Mouse (Mus musculus) stomach, postnatal 0 days (tissue): Measurements from ENCODE around the gene 6430571L13Rik. TPM values are rescaled to one million over a fixed set of nuclear protein-coding genes. Genes with fewer than 3 reads are reported as not detected.
A peak's percentile ranks its signal among the peaks of the same experiment; 100 is the strongest.

ENCODE experiments used
- ATAC-seq: fragments of 200-750 bp; cut with Nextera tagmentation; 2 replicates; pipeline ENCODE4 v1.8.0; 2017; ENCODE audit not compliant: low FRiP score, low TSS enrichment
- DNase-seq: peaks from one replicate; pipeline ENCODE4 v3.0.0-alpha.2; 2016; ENCODE audit warnings: low spot score
- H3K27ac ChIP-seq: fragments of 300-500 bp; sonication (generic); replicated peaks from 2 replicates; pipeline ENCODE4 v1.5.1; 2014; ENCODE audit warnings: mild to moderate bottlenecking, control low read depth
- H3K27me3 ChIP-seq: fragments of 300-500 bp; sonication (generic); 2 replicates; pipeline ENCODE4 v1.6.1; 2014; ENCODE audit warnings: low read length; ENCODE audit not compliant: control insufficient read depth, insufficient read depth
- H3K36me3 ChIP-seq: fragments of 300-500 bp; sonication (generic); 2 replicates; pipeline ENCODE4 v1.6.1; 2014; ENCODE audit warnings: low read length, mixed read lengths; ENCODE audit not compliant: control insufficient read depth, insufficient read depth
- H3K4me1 ChIP-seq: fragments of 300-500 bp; sonication (generic); replicated peaks from 2 replicates; pipeline ENCODE4 v1.6.1; 2014; ENCODE audit warnings: antibody characterized with exemption; ENCODE audit not compliant: control insufficient read depth, insufficient read depth
- H3K4me2 ChIP-seq: fragments of 300-500 bp; sonication (generic); replicated peaks from 2 replicates; pipeline ENCODE4 v1.6.1; 2014; ENCODE audit warnings: low read depth, mild to moderate bottlenecking, control low read depth, moderate library complexity
- H3K4me3 ChIP-seq: fragments of 300-500 bp; sonication (generic); 2 replicates; pipeline ENCODE4 v1.5.1; 2014; ENCODE audit warnings: low read depth, low read length, control low read depth
- H3K9ac ChIP-seq: fragments of 300-500 bp; sonication (generic); 2 replicates; pipeline ENCODE4 v1.6.1; 2014; ENCODE audit warnings: mild to moderate bottlenecking, low read length, control low read depth, mixed read lengths
- H3K9me3 ChIP-seq: fragments of 300-500 bp; sonication (generic); 2 replicates; pipeline ENCODE4 v1.6.1; 2016; ENCODE audit warnings: low read length; ENCODE audit not compliant: control insufficient read depth
- CTCF ChIP-seq: IDR thresholded peaks from 2 replicates; pipeline ENCODE4 v1.5.1; 2016; ENCODE audit warnings: antibody characterized with exemption, low read depth, mild to moderate bottlenecking, moderate library complexity
- EP300 ChIP-seq: optimal IDR thresholded peaks from 2 replicates; pipeline ENCODE3; 2016; ENCODE audit warnings: antibody characterized with exemption
- WGBS: fragments of 180-500 bp; shearing (Covaris S2); extraction: QIAGEN DNeasy Blood & Tissue Kit; methylation state at CpG from one replicate; pipeline ENCODE4 v1.1.7; 2014; 5-methylcytosine and 5-hydroxymethylcytosine counted together
- polyA plus RNA-seq: library from polyadenylated mRNA; unstranded; fragments of >200 nt; fragmentation: Nextera tagmentation; extraction: Ambion mirVana; gene quantifications from 2 replicates; pipeline ENCODE4 v1.2.1, GENCODE M21; 2015

6430571L13Rik gene
- polyA plus RNA-seq, 1 experiment from 2014 or later: 0.73 TPM

- 82% methylated on average over 16 of the region's 16 CpGs for WGBS
- H3K27ac ChIP-seq: no peak overlapping the region
- H3K9ac ChIP-seq: no peak overlapping the region
- H3K36me3 ChIP-seq: no peaks in the 10 kb centered on the region
- no peak overlapping the region for H3K4me2 ChIP-seq
- no peak for ATAC-seq
- no peaks in the 10 kb centered on the region for H3K9me3 ChIP-seq
- no peaks in the 10 kb centered on the region for H3K27me3 ChIP-seq
- DNase-seq: no peak
- H3K4me3 ChIP-seq: no peak overlapping the region
- H3K4me1 ChIP-seq: no peaks in the 10 kb centered on the region
- TF ChIP-seq CTCF: no peak
- no peak for TF ChIP-seq EP300
Observed at GRCm38 (mm10) chr9:107327879-107328620, 12.4 kb upstream of the 6430571L13Rik start.

GRCm38 (mm10) chr9:107330791-107331190 is 9.6 kb upstream of the 6430571L13Rik start:
- H3K27ac ChIP-seq: no peak overlapping the region
- H3K4me1 ChIP-seq: no peaks in the 10 kb centered on the region
- H3K4me2 ChIP-seq: no peak overlapping the region
- no peak overlapping the region for H3K4me3 ChIP-seq
- H3K27me3 ChIP-seq: no peaks in the 10 kb centered on the region
- ATAC-seq: no peak
- DNase-seq: no peak
- no peak for TF ChIP-seq CTCF
- no peak for TF ChIP-seq EP300
- 75% methylated on average over 6 of the region's 6 CpGs for WGBS
- no peaks in the 10 kb centered on the region for H3K9me3 ChIP-seq
- H3K36me3 ChIP-seq: no peaks in the 10 kb centered on the region
- no peak overlapping the region for H3K9ac ChIP-seq

GRCm38 (mm10) chr9:107333686-107334085 is 6.7 kb upstream of the 6430571L13Rik start:
- Histone ChIP-seq H3K4me3 (no peak overlapping the region), H3K27me3 (no peaks in the 10 kb centered on the region), H3K9me3 (no peaks in the 10 kb centered on the region), H3K4me2 (no peak overlapping the region), H3K36me3 (no peaks in the 10 kb centered on the region), H3K4me1 (0 out of 2 replicates have a peak, but pooled peaks cover under 1% of the 10 kb centered on the region), H3K9ac (no peak overlapping the region), H3K27ac (no peak overlapping the region)
- TF ChIP-seq EP300 (no peak), CTCF (no peak)
- DNase-seq: no peak
- no peak for ATAC-seq
- WGBS: 69% methylated on average over 2 of the region's 2 CpGs

GRCm38 (mm10) chr9:107334356-107334755 is 6.0 kb upstream of the 6430571L13Rik start:
- no peak for TF ChIP-seq EP300
- no peak for TF ChIP-seq CTCF
- WGBS: 85% methylated on average over 6 of the region's 6 CpGs

GRCm38 (mm10) chr9:107335046-107335445 is 5.4 kb upstream of the 6430571L13Rik start:
- H3K4me2 ChIP-seq: no peak overlapping the region
- no peak overlapping the region for H3K27ac ChIP-seq
- TF ChIP-seq EP300 (no peak), CTCF (peak; percentile 45)
- ATAC-seq (no peak), DNase-seq (no peak)
- no peaks in the 10 kb centered on the region for H3K27me3 ChIP-seq
- H3K9me3 ChIP-seq: no peaks in the 10 kb centered on the region
- WGBS: 77% methylated on average over 5 of the region's 5 CpGs
- no peaks in the 10 kb centered on the region for H3K36me3 ChIP-seq
- no peak overlapping the region for H3K4me3 ChIP-seq
- 0 out of 2 replicates have a peak, but pooled peaks cover 2% of the 10 kb centered on the region for H3K4me1 ChIP-seq
- H3K9ac ChIP-seq: no peak overlapping the region

More at GRCm38 (mm10) chr9:107334356-107334755, 6.0 kb upstream of the 6430571L13Rik start:
- ATAC-seq (no peak), DNase-seq (no peak)
- 0 out of 2 replicates have a peak, but pooled peaks cover 2% of the 10 kb centered on the region for H3K4me1 ChIP-seq
- H3K4me3 ChIP-seq: no peak overlapping the region
- no peak overlapping the region for H3K27ac ChIP-seq
- H3K4me2 ChIP-seq: no peak overlapping the region
- no peaks in the 10 kb centered on the region for H3K9me3 ChIP-seq
- H3K36me3 ChIP-seq: no peaks in the 10 kb centered on the region
- no peak overlapping the region for H3K9ac ChIP-seq
- H3K27me3 ChIP-seq: no peaks in the 10 kb centered on the region

GRCm38 (mm10) chr9:107335909-107336308 is 4.5 kb upstream of the 6430571L13Rik start:
- H3K4me1 ChIP-seq: 0 out of 2 replicates have a peak, but pooled peaks cover 2% of the 10 kb centered on the region
- no peak overlapping the region for H3K4me3 ChIP-seq
- ATAC-seq (no peak; the same call in 1 of the 2 replicates), DNase-seq (peak; percentile 79)
- no peaks in the 10 kb centered on the region for H3K9me3 ChIP-seq
- H3K27ac ChIP-seq: no peak overlapping the region
- TF ChIP-seq CTCF (peak; percentile 97), EP300 (no peak)
- H3K36me3 ChIP-seq: no peaks in the 10 kb centered on the region
- no peak overlapping the region for H3K9ac ChIP-seq
- no peaks in the 10 kb centered on the region for H3K27me3 ChIP-seq
- no peak overlapping the region for H3K4me2 ChIP-seq
- WGBS: 8% methylated on average over 5 of the region's 5 CpGs
